Mouse (Mus musculus): Measurements from ENCODE around the gene Zbtb11.

The Zbtb11 gene

GRCm38 (mm10) chr16:56055911-56056310, 82.2 kb downstream of the Zbtb11 start:
- no peak for DNase-seq

DNA sequence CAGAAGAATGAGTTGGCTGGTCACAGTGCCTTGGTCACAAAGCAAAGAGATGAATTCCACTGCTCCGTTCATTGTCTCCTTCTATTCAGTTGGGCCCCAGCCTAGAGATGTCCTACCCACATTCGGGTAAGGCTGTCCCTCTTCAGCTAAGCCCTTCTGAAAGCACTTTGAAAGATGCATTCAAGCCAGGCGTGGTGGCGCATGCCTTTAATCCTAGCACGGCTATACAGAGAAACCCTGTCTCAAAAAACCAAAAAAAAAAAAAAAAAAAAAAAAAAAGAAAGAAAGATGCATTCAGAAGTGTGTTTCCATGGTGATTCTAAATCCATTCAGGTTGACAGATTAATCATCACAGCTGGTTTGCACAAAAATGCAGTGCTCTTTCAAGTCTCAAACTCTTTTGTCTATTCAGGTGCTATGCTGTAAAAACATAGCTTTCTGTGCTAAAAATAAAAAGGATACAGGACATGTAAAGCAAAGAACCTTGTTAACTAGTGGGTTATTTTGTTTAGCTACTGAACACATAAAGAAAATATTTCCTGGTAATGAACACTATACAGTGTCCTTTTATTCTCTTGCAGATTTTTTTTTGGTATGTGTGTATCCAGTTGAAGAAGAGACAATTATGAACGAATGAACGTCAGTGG, 83.4 kb downstream of the Zbtb11 start:
- no peak for DNase-seq

- no peak for DNase-seq
Observed at GRCm38 (mm10) chr16:56058151-56058550, 84.5 kb downstream of the Zbtb11 start.
